Comparison of ENCODE assay signal across 7 mouse cellular contexts in genomic region chr4:47603847-47604397, GRCm38 (mm10).
DNase-seq lines count a peak whose midpoint lies in the region; ATAC-seq and TF ChIP-seq lines count a peak whose summit lies in the region.

No protein-coding gene starts in this region.

- no peaks in the 10 kb centered on the region for H3K36me3 ChIP-seq in intestine, embryonic 15.5 days
- no peaks in the 10 kb centered on the region for H3K36me3 ChIP-seq in macrophage (ENCODE audit: inconsistent target)
- no peaks in the 10 kb centered on the region for H3K36me3 ChIP-seq in stomach, postnatal 0 days (ENCODE audit: control insufficient read depth, insufficient read depth, low read length)

- H3K27me3 ChIP-seq in intestine, embryonic 15.5 days (replicated peaks): no peaks in the 10 kb centered on the region
- H3K27me3 ChIP-seq in stomach, postnatal 0 days (ENCODE audit: control insufficient read depth, insufficient read depth, low read length): no peaks in the 10 kb centered on the region

- H3K4me2 ChIP-seq in intestine, embryonic 15.5 days (replicated peaks): peak overlapping the region; percentile 50
- H3K4me2 ChIP-seq in stomach, postnatal 0 days (replicated peaks; ENCODE audit: low read depth): peak overlapping the region; percentile 50

- no peak overlapping the region for H3K9ac ChIP-seq in intestine, embryonic 15.5 days
- peak overlapping the region; percentile 47; the same call in 1 of the 2 replicates for H3K9ac ChIP-seq in stomach, postnatal 0 days (ENCODE audit: low read length)

- no peaks in the 10 kb centered on the region for H3K4me1 ChIP-seq in intestine, embryonic 15.5 days (replicated peaks)
- H3K4me1 ChIP-seq in stomach, postnatal 0 days (replicated peaks; ENCODE audit: control insufficient read depth, insufficient read depth): no peaks in the 10 kb centered on the region

- H3K27ac ChIP-seq in intestine, embryonic 15.5 days: no peak overlapping the region
- H3K27ac ChIP-seq in macrophage: no peak overlapping the region
- peak overlapping the region; percentile 67; the same call in 1 of the 2 replicates for H3K27ac ChIP-seq in stomach, postnatal 0 days (replicated peaks)

- peak; percentile 81 for ATAC-seq in intestine, embryonic 15.5 days
- ATAC-seq in stomach, postnatal 0 days (ENCODE audit: low FRiP score, low TSS enrichment): peak; percentile 78

- WGBS in intestine, embryonic 15.5 days: 31% methylated on average over 14 of the region's 14 CpGs
- WGBS in macrophage (ENCODE audit: missing documents): 12% methylated on average over 14 of the region's 14 CpGs
- 17% methylated on average over 14 of the region's 14 CpGs for WGBS in stomach, postnatal 0 days

- DNase-seq in thymus, postnatal 14 days: peak; percentile 6
- DNase-seq in thymus, postnatal 10 days (ENCODE audit: low spot score in 2 of 2): no peak
- DNase-seq in embryo, embryonic 10 days (ENCODE audit: low spot score): peak; percentile 10
- peak; percentile 98 for DNase-seq in heart, adult 11 months
- DNase-seq in stomach, postnatal 0 days (ENCODE audit: low spot score): peak; percentile 40

- no peak for TF ChIP-seq EP300 in stomach, postnatal 0 days (optimal IDR thresholded peaks at IDR 0.05)

- H3K4me3 ChIP-seq in intestine, embryonic 15.5 days (replicated peaks): peak overlapping the region; percentile 5
- peak overlapping the region; percentile 3; the same call in 1 of the 2 replicates for H3K4me3 ChIP-seq in macrophage (ENCODE audit: inconsistent target)
- H3K4me3 ChIP-seq in stomach, postnatal 0 days (ENCODE audit: low read depth, low read length): peak overlapping the region; percentile 21

- no peak for TF ChIP-seq CTCF in stomach, postnatal 0 days (IDR thresholded peaks at IDR 0.05; ENCODE audit: low read depth)

- no peaks in the 10 kb centered on the region for H3K79me2 ChIP-seq in macrophage (ENCODE audit: inconsistent target)

- H3K9me3 ChIP-seq in intestine, embryonic 15.5 days: no peaks in the 10 kb centered on the region
- no peaks in the 10 kb centered on the region for H3K9me3 ChIP-seq in stomach, postnatal 0 days (ENCODE audit: control insufficient read depth, low read length)

Comparison
In these comparisons a context has a peak if more than half of its experiments do, and no peak if none do; other contexts are left out.
1. DNase-seq: peak in thymus, postnatal 14 days (single experiment), embryo, embryonic 10 days (single experiment), heart, adult 11 months (single experiment) and stomach, postnatal 0 days (single experiment); none in thymus, postnatal 10 days (0 of 2).
2. Peak in every context shown above with its lines, with median percentiles within 50 percentile points of each other: H3K4me3 ChIP-seq.